ENCODE assay signal across 12 mouse cellular contexts in genomic region chr1:61301041-61302030, GRCm38 (mm10).
A peak's percentile ranks its signal among the peaks of the same experiment; 100 is the strongest.
DNase-seq lines count a peak whose midpoint lies in the region; ATAC-seq and TF ChIP-seq lines count a peak whose summit lies in the region.
"Had no signal": no experiment of that assay in that cellular context is flagged by ENCODE, and none has a peak within 500 bp of the region (broad histone marks: within the 10 kb centered on the region; RNA-seq: fewer than 3 reads in every experiment).

No protein-coding gene starts in this region.

- TF ChIP-seq CTCF in intestine, postnatal 0 days (IDR thresholded peaks at IDR 0.05; ENCODE audit: low read depth): no peak

- 43% methylated on average over 24 of the region's 24 CpGs for WGBS in embryonic facial prominence, embryonic 12.5 days
- 43% methylated on average over 24 of the region's 24 CpGs for WGBS in hindbrain, embryonic 14.5 days
- 34% methylated on average over 24 of the region's 24 CpGs for WGBS in midbrain, embryonic 14.5 days
- WGBS in intestine, postnatal 0 days: 69% methylated on average over 24 of the region's 24 CpGs

- H3K27ac ChIP-seq in embryonic facial prominence, embryonic 12.5 days: 0 out of 2 replicates have a peak overlapping the region, but pooled peaks have one; percentile 1
- H3K27ac ChIP-seq in hindbrain, embryonic 14.5 days: peak overlapping the region; percentile 15; the same call in 1 of the 2 replicates
- H3K27ac ChIP-seq in midbrain, embryonic 14.5 days (replicated peaks; ENCODE audit: low read depth, low read length): peak overlapping the region; percentile 22
- no peak overlapping the region for H3K27ac ChIP-seq in intestine, postnatal 0 days (ENCODE audit: low read depth, low read length)
- H3K27ac ChIP-seq: embryonic facial prominence, embryonic 13.5 days had no signal

- no peak overlapping the region for H3K9ac ChIP-seq in embryonic facial prominence, embryonic 12.5 days
- no peak overlapping the region for H3K9ac ChIP-seq in hindbrain, embryonic 14.5 days
- no peak overlapping the region for H3K9ac ChIP-seq in midbrain, embryonic 14.5 days (replicated peaks; ENCODE audit: low read length)
- H3K9ac ChIP-seq in intestine, postnatal 0 days (ENCODE audit: low read depth, low read length): no peak overlapping the region
- H3K9ac ChIP-seq: embryonic facial prominence, embryonic 13.5 days had no signal

- H3K27me3 ChIP-seq in embryonic facial prominence, embryonic 12.5 days: no peaks in the 10 kb centered on the region
- H3K27me3 ChIP-seq in hindbrain, embryonic 14.5 days (ENCODE audit: control insufficient read depth, insufficient read depth, low read length): no peaks in the 10 kb centered on the region
- H3K27me3 ChIP-seq in midbrain, embryonic 14.5 days (ENCODE audit: control insufficient read depth, insufficient read depth, low read length): no peaks in the 10 kb centered on the region
- H3K27me3 ChIP-seq in intestine, postnatal 0 days (replicated peaks; ENCODE audit: control insufficient read depth, insufficient read depth, low read length): no peaks in the 10 kb centered on the region

- H3K9me3 ChIP-seq in embryonic facial prominence, embryonic 12.5 days: no peaks in the 10 kb centered on the region
- H3K9me3 ChIP-seq in hindbrain, embryonic 14.5 days (ENCODE audit: control insufficient read depth, low read length): no peaks in the 10 kb centered on the region
- no peaks in the 10 kb centered on the region for H3K9me3 ChIP-seq in midbrain, embryonic 14.5 days (ENCODE audit: control insufficient read depth, low read length)
- no peaks in the 10 kb centered on the region for H3K9me3 ChIP-seq in intestine, postnatal 0 days (ENCODE audit: control insufficient read depth)
- H3K9me3 ChIP-seq: embryonic facial prominence, embryonic 13.5 days; G1E had no signal

- no peak overlapping the region for H3K4me3 ChIP-seq in embryonic facial prominence, embryonic 12.5 days
- no peak overlapping the region for H3K4me3 ChIP-seq in hindbrain, embryonic 14.5 days (replicated peaks; ENCODE audit: low read length)
- H3K4me3 ChIP-seq in midbrain, embryonic 14.5 days (replicated peaks; ENCODE audit: low read depth, low read length): no peak overlapping the region
- H3K4me3 ChIP-seq in intestine, postnatal 0 days (ENCODE audit: low read depth, low read length): no peak overlapping the region
- H3K4me3 ChIP-seq: embryonic facial prominence, embryonic 13.5 days had no signal

- ATAC-seq in embryonic facial prominence, embryonic 12.5 days (ENCODE audit: insufficient number of reproducible peaks, insufficient read depth, low FRiP score, low TSS enrichment): no peak
- ATAC-seq in hindbrain, embryonic 14.5 days (ENCODE audit: low FRiP score): no peak; the same call in 1 of the 2 replicates
- ATAC-seq in midbrain, embryonic 14.5 days (ENCODE audit: low FRiP score, low TSS enrichment): peak; percentile 14; the same call in 1 of the 2 replicates
- no peak for ATAC-seq in intestine, postnatal 0 days

- H3K4me1 ChIP-seq in embryonic facial prominence, embryonic 12.5 days: peaks cover 33% of the 10 kb centered on the region
- peaks cover 61% of the 10 kb centered on the region for H3K4me1 ChIP-seq in hindbrain, embryonic 14.5 days (replicated peaks; ENCODE audit: control insufficient read depth, insufficient read depth, low read length)
- H3K4me1 ChIP-seq in midbrain, embryonic 14.5 days (ENCODE audit: control insufficient read depth, insufficient read depth, low read length): peaks cover 50% of the 10 kb centered on the region
- no peaks in the 10 kb centered on the region for H3K4me1 ChIP-seq in intestine, postnatal 0 days (replicated peaks; ENCODE audit: control insufficient read depth, insufficient read depth, low read length)

- no peak overlapping the region for H3K4me2 ChIP-seq in embryonic facial prominence, embryonic 12.5 days (replicated peaks)
- H3K4me2 ChIP-seq in hindbrain, embryonic 14.5 days (replicated peaks): no peak overlapping the region
- no peak overlapping the region for H3K4me2 ChIP-seq in midbrain, embryonic 14.5 days (ENCODE audit: low read length)
- H3K4me2 ChIP-seq in intestine, postnatal 0 days (replicated peaks; ENCODE audit: low read depth): no peak overlapping the region
- H3K4me2 ChIP-seq: embryonic facial prominence, embryonic 13.5 days had no signal

- no peaks in the 10 kb centered on the region for H3K36me3 ChIP-seq in embryonic facial prominence, embryonic 12.5 days
- H3K36me3 ChIP-seq in hindbrain, embryonic 14.5 days (replicated peaks; ENCODE audit: control insufficient read depth, insufficient read depth): no peaks in the 10 kb centered on the region
- no peaks in the 10 kb centered on the region for H3K36me3 ChIP-seq in midbrain, embryonic 14.5 days (ENCODE audit: control insufficient read depth, insufficient read depth, low read length)
- no peaks in the 10 kb centered on the region for H3K36me3 ChIP-seq in intestine, postnatal 0 days (ENCODE audit: control insufficient read depth, insufficient read depth)
- H3K36me3 ChIP-seq: embryonic facial prominence, embryonic 13.5 days; G1E had no signal

- peak; percentile 51 for DNase-seq in embryo, embryonic 10.5 days (ENCODE audit: low spot score)
- no peak for DNase-seq in embryo, embryonic 10 days (ENCODE audit: low spot score)
- no peak for DNase-seq in hindbrain, embryonic 14.5 days (ENCODE audit: low spot score)
- DNase-seq in midbrain, embryonic 14.5 days: peak; percentile 55
- no peak for DNase-seq in ovary, postnatal 36 days (ENCODE audit: low spot score)
- no peak for DNase-seq in right cerebral cortex, postnatal 4 days
- DNase-seq: kidney, adult 18-20 months; lung, postnatal 10 days had no signal

Comparison
In these comparisons a context has a peak if more than half of its experiments do, and no peak if none do; other contexts are left out.
1. DNase-seq: peak in embryo, embryonic 10.5 days (single experiment) and midbrain, embryonic 14.5 days (single experiment); none in embryo, embryonic 10 days (single experiment), hindbrain, embryonic 14.5 days (single experiment), ovary, postnatal 36 days (single experiment) and right cerebral cortex, postnatal 4 days (single experiment).